Mouse (Mus musculus): ENCODE measurements at regions not wholly inside any gene's neighbourhood (a gene's known extent, or its start where the extent isn't known, plus 50 kb on each side); places are given as distances from the start of the nearest gene placed in this dataset.

GRCm38 (mm10) chr2:24544190-24544589, 68.8 kb upstream of the Pax8 start:
- DNase-seq (ENCODE audit: low read depth, low spot score) = peak; percentile 77
- WGBS = 33% methylated on average over 5 of the region's 5 CpGs

GRCm38 (mm10) chr2:24538890-24539573, 63.6 kb upstream of the Pax8 start:
- 60% methylated on average over 7 of the region's 7 CpGs for WGBS
- DNase-seq (ENCODE audit: low read depth, low spot score) = no peak

- DNase-seq (ENCODE audit: low read depth, low spot score) = no peak
Measured at GRCm38 (mm10) chr2:24537324-24537723, 61.9 kb upstream of the Pax8 start.
